Mouse (Mus musculus): Measurements from ENCODE around the gene Il22ra1.

The Il22ra1 gene

GRCm38 (mm10) chr4:135771592-135771991 is 43.6 kb downstream of the Il22ra1 start:
- no peak for DNase-seq

- no peak for DNase-seq
Measured at GRCm38 (mm10) chr4:135772671-135773070, 44.7 kb downstream of the Il22ra1 start.

DNA sequence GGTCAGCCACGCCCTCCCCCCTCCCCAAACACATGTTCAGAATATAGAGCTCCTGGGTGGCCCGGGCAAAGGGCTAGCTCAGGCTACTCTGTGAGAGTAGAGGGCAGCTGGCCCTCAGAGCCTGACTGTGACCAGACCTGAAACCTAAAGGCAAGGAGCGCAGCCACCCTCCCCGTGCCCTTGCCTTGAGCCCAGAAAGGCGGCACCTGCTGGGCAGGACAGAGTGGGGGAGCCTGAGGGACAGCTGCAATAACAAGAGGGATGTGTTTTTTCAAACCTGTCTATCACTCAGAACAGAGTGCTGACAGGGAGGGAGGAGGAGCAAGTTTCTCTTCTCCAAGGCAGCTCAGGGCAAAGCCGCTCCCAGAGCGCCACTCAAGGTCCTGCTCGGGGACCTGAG is 46.5 kb downstream of the Il22ra1 start:
- DNase-seq, result no peak

DNA sequence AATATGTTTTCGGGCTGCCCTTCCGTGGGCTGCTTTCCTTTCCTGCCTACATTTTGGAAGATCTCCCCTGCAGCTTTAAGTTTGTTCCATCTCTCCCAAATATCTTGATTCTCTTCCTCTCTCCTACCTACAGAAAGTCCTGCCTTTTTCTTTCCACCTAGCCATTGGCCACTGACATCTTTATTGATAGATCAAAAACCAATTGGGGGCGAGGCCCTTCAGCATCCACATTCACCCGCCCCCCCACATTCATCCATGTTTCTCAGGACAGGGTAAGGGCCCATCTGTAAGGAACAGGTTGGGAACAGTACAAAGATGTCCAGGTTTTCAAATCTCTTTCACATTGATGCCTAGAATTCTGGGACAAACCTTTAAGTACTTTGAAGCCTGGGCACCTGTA is 48.9 kb downstream of the Il22ra1 start:
- no peak for DNase-seq

- DNase-seq, result no peak
Measured at GRCm38 (mm10) chr4:135779661-135780060, 51.7 kb downstream of the Il22ra1 start.

- DNase-seq, result no peak
Measured at GRCm38 (mm10) chr4:135780255-135780654, 52.3 kb downstream of the Il22ra1 start.

- no peak for DNase-seq
Measured at GRCm38 (mm10) chr4:135781304-135781703, 53.3 kb downstream of the Il22ra1 start.

DNA sequence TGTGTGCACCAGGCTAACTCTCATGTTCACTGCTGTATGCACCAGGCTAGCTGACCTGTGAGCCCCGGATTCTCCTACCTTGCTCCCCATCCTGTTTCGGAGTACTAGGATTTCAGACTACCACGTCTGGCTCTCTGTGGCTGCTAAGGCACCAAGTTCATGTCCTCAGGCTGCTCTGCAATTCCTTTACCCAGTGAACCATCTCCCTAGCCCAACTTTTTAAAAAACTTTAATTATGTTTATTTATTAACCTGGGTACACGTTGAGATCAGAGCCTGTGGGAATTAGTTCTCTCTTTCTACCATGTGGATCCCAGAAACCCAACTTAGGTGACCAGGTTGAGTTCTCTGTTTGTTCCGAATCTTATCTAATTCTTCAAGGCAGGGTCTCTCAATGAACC is 58.6 kb downstream of the Il22ra1 start:
- no peak for DNase-seq

- DNase-seq, result no peak
Measured at GRCm38 (mm10) chr4:135787271-135787670, 59.3 kb downstream of the Il22ra1 start.

GRCm38 (mm10) chr4:135789135-135789534 is 61.2 kb downstream of the Il22ra1 start:
- no peak for DNase-seq

- DNase-seq, result no peak
Measured at GRCm38 (mm10) chr4:135792821-135793220, 64.8 kb downstream of the Il22ra1 start.

GRCm38 (mm10) chr4:135797931-135798330 is 70.0 kb downstream of the Il22ra1 start:
- peak; percentile 87 to 91 for DNase-seq

DNA sequence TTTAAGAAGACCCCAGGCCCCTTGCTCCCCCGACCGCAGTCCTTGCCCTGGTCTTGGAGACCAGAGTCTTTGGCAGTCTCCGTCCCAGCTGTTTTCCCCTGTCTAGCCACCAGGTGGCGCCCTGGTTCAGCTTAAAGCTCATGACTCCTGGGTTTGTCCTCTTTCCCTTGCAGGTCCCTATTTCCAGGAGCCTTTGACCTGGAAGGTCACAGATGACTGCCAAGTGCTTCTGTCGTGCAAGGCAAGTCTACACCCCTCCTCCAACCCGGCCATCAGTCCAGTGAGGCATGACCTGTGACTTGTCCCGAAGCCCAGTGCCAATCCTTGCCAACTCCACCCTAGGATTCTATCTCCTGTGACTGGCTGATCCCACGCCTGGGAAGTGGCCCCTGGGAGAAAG is 73.6 kb downstream of the Il22ra1 start:
- peak; percentile 86 to 89 for DNase-seq

Measured in lung, adult 18-20 months (tissue).